Mouse (Mus musculus): ENCODE measurements around the gene Adm2. TPM values are rescaled to one million over a fixed set of nuclear protein-coding genes. Genes with fewer than 3 reads are reported as not detected.

Gene Adm2
- polyA plus RNA-seq, 1 experiment from 2014 or later, result not detected

DNA sequence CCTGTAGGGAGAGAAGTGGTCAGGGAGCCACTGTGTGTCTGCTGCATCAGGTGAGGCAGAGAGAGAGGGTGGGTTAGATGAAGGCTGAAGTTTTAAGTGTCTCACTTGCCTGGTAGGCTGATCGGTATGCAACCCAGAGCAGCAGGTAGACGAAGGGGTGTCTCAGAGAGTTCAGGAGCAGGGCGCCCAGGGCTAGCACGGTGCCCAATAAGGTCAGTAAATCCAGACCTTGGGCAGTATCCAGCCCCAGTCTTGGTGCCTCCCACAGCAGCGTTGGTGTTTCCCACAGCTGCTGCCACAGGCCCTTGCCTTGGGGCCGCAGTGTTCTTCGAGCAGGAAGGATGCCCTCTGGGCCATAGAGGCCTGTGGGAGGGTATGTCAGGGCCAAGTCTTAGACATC is 31.9 kb downstream of the Adm2 start:
- peaks cover 38% of the 10 kb centered on the region for H3K36me3 ChIP-seq (ENCODE audit: control insufficient read depth, insufficient read depth, low read length)
- no peaks in the 10 kb centered on the region for H3K27me3 ChIP-seq (ENCODE audit: control insufficient read depth, insufficient read depth, low read length)
- H3K4me2 ChIP-seq (replicated peaks; ENCODE audit: low read depth, low read length), result peak overlapping the region; percentile 87
- ATAC-seq (ENCODE audit: insufficient number of reproducible peaks, insufficient read depth, low FRiP score, low read depth), result no peak
- H3K9ac ChIP-seq (replicated peaks; ENCODE audit: low read depth, low read length), result peak overlapping the region; percentile 87
- WGBS, result 84% methylated on average over 7 of the region's 7 CpGs
- peaks cover 20% of the 10 kb centered on the region for H3K4me1 ChIP-seq (ENCODE audit: control insufficient read depth, insufficient read depth, low read length)
- no peaks in the 10 kb centered on the region for H3K9me3 ChIP-seq (ENCODE audit: control insufficient read depth, low read depth, low read length)
- H3K4me3 ChIP-seq (ENCODE audit: low read depth, low read length), result peak overlapping the region; percentile 91
- no peak overlapping the region for H3K27ac ChIP-seq (ENCODE audit: low read length)

DNA sequence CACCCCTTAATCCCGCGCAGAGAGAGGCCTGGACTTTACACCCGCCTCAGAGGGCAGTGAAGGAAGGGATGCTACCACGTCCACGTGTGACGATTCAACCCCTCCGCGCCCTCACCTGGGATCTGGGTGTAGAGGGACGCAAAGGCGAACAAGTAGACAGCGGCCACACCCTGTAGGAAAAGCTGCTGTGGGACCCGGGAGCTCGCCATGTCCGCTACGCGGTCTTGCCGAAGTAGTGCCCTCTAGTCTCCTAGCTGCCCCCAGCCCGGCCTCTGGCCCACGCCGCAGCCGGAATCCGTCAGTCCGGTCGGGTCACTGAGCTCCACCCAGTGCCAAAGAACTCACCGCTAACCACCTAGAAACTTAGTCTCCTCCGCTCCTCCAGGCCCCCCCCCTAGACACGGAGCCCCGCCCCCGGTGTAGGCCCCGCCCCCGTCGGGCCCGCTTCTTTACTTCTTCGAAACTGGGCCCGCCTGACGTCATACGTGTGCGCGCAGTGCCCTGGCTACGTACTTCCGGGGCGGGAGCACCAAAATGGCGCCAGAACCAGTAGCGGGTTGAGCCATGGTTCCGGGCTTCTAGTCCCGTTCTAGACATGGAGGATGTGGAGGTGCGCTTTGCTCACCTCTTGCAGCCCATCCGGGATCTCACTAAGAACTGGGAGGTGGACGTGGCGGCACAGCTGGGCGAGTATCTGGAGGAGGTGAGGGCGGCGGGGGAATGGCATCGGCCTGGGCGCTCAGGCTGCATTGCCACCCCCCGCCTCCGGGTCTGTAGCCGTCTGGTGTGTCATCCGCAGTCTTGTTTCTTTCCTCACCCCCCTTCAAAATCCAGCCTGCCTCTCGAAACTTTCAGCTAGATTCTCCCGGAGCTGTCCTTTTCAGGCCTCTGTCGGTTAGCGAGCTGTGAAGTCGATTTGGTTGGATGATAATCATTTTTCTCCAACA is 33.0 kb downstream of the Adm2 start, which contains the start of the genes Lmf2 and Ncaph2:
Gene Lmf2, minus strand, starts transcription at position 419 of the 947 bp plus-strand sequence.
Gene Ncaph2, plus strand, starts transcription at position 479 of the 947 bp plus-strand sequence.
- H3K4me1 ChIP-seq (ENCODE audit: control insufficient read depth, insufficient read depth, low read length), result peaks cover 20% of the 10 kb centered on the region
- peak within 1 kb of the TSS; percentile 87 for H3K4me2 ChIP-seq (replicated peaks; ENCODE audit: low read depth, low read length)
- no peaks in the 10 kb centered on the region for H3K27me3 ChIP-seq (ENCODE audit: control insufficient read depth, insufficient read depth, low read length)
- peak within 1 kb of the TSS; percentile 87 for H3K9ac ChIP-seq (replicated peaks; ENCODE audit: low read depth, low read length)
- peak within 1 kb of the TSS; percentile 90 for H3K27ac ChIP-seq (ENCODE audit: low read length)
- ATAC-seq (ENCODE audit: insufficient number of reproducible peaks, insufficient read depth, low FRiP score, low read depth), result peak; percentile 90
- peaks cover 36% of the 10 kb centered on the region for H3K36me3 ChIP-seq (ENCODE audit: control insufficient read depth, insufficient read depth, low read length)
- under 1% methylated on average over 64 of the region's 64 CpGs for WGBS
- no peaks in the 10 kb centered on the region for H3K9me3 ChIP-seq (ENCODE audit: control insufficient read depth, low read depth, low read length)
- peak within 1 kb of the TSS; percentile 91 for H3K4me3 ChIP-seq (ENCODE audit: low read depth, low read length)

DNA sequence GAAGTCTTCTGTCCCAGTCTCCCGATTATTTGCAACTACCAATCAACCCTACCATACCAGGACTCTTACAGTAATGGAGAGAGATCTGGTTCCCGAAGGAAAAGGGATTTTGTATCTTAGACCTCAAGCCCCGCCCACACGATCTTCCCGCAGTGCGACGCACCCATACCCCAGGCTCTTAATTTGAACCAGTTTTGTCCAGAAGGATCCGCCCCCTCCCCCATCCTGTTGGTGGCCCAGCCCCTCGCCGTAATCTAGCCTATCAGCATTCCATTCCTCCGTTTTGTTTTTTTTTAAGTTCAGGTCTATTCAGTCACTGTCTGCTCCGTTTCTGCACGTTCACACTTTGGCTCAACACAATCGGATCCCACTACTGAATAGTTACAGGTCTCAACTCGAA is 33.9 kb downstream of the Adm2 start:
- H3K4me2 ChIP-seq (replicated peaks; ENCODE audit: low read depth, low read length), result peak overlapping the region; percentile 49
- peak; percentile 42; the same call in 1 of the 2 replicates for ATAC-seq (ENCODE audit: insufficient number of reproducible peaks, insufficient read depth, low FRiP score, low read depth)
- peak overlapping the region; percentile 90 for H3K27ac ChIP-seq (ENCODE audit: low read length)
- peak overlapping the region; percentile 91 for H3K4me3 ChIP-seq (ENCODE audit: low read depth, low read length)
- peaks cover 20% of the 10 kb centered on the region for H3K4me1 ChIP-seq (ENCODE audit: control insufficient read depth, insufficient read depth, low read length)
- H3K36me3 ChIP-seq (ENCODE audit: control insufficient read depth, insufficient read depth, low read length), result peaks cover 36% of the 10 kb centered on the region
- no peaks in the 10 kb centered on the region for H3K27me3 ChIP-seq (ENCODE audit: control insufficient read depth, insufficient read depth, low read length)
- H3K9ac ChIP-seq (replicated peaks; ENCODE audit: low read depth, low read length), result peak overlapping the region; percentile 87
- H3K9me3 ChIP-seq (ENCODE audit: control insufficient read depth, low read depth, low read length), result no peaks in the 10 kb centered on the region
- WGBS, result under 1% methylated on average over 15 of the region's 15 CpGs

DNA sequence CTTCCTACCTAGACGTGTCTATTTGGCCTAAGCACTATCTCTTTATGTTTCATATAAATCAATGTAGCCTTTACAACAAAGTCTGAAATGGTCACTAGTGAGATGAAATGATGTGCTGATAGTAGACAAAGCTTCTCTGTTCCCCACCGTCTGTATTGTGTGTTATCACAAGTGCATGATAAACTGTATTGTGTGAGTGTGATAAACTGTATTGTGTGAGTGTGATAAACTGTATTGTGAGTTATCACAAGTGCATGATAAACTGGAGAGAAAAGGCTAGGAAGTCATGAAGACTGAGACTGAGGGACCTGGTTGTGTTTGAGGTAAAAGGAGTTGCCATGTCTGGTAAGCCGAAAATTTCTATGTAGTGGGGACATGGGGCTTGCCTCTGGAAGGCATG is 36.3 kb downstream of the Adm2 start:
- ATAC-seq (ENCODE audit: insufficient number of reproducible peaks, insufficient read depth, low FRiP score, low read depth), result no peak
- H3K36me3 ChIP-seq (ENCODE audit: control insufficient read depth, insufficient read depth, low read length), result peaks cover 35% of the 10 kb centered on the region

DNA sequence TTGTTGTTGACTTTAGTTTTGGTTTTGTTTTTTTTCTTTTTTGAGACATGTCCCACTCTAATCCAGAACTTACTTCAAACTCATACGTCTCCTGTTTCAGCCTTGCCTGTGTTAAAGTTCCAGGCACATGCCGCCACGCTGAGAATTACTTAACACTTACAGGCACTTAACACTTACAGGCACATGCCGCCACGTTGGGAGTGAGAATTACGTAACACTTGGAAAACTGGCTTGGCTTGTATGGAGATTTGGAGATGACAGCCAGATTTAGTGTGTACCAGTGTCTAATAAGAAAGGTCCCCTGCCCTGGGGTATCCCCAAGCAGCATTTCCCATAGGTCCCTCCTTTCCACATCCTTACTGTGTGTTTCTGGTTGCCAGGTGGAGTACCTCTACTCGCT is 40.5 kb downstream of the Adm2 start:
- H3K9ac ChIP-seq (replicated peaks; ENCODE audit: low read depth, low read length), result no peak overlapping the region
- no peak for ATAC-seq (ENCODE audit: insufficient number of reproducible peaks, insufficient read depth, low FRiP score, low read depth)

More for the DNA sequence above, 36.3 kb downstream of the Adm2 start:
- Histone ChIP-seq H3K4me1 (ENCODE audit: control insufficient read depth, insufficient read depth, low read length) (peaks cover 20% of the 10 kb centered on the region), H3K9ac (replicated peaks; ENCODE audit: low read depth, low read length) (no peak overlapping the region), H3K9me3 (ENCODE audit: control insufficient read depth, low read depth, low read length) (no peaks in the 10 kb centered on the region), H3K27me3 (ENCODE audit: control insufficient read depth, insufficient read depth, low read length) (no peaks in the 10 kb centered on the region), H3K27ac (ENCODE audit: low read length) (no peak overlapping the region), H3K4me2 (replicated peaks; ENCODE audit: low read depth, low read length) (no peak overlapping the region), H3K4me3 (ENCODE audit: low read depth, low read length) (no peak overlapping the region)
- 70% methylated on average over 3 of the region's 3 CpGs for WGBS

DNA sequence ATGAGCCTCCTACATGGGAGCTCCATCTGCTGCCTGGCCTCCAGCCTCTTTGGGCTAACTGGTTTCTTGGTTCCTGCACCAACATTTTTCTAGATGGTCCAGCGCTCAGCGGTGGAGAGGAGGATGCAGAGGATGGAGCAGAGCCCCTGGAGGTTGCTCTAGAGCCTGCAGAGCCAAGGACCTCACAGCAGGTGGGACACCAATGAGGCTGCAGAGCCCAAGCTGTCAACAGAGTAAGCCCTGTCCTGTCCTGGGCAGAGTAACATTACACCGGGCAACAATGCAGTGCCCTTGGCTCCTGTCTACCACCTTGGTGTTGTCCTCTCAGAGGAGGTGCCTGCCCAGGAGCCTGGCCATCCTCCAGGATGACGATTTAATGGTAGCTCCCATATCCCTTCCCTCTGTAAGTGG is 42.6 kb downstream of the Adm2 start:
- no peaks in the 10 kb centered on the region for H3K9me3 ChIP-seq (ENCODE audit: control insufficient read depth, low read depth, low read length)
- H3K4me3 ChIP-seq (ENCODE audit: low read depth, low read length), result no peak overlapping the region
- ATAC-seq (ENCODE audit: insufficient number of reproducible peaks, insufficient read depth, low FRiP score, low read depth), result no peak
- H3K4me2 ChIP-seq (replicated peaks; ENCODE audit: low read depth, low read length), result no peak overlapping the region
- H3K27me3 ChIP-seq (ENCODE audit: control insufficient read depth, insufficient read depth, low read length), result no peaks in the 10 kb centered on the region
- no peak overlapping the region for H3K27ac ChIP-seq (ENCODE audit: low read length)
- H3K9ac ChIP-seq (replicated peaks; ENCODE audit: low read depth, low read length), result no peak overlapping the region
- no peaks in the 10 kb centered on the region for H3K4me1 ChIP-seq (ENCODE audit: control insufficient read depth, insufficient read depth, low read length)
- WGBS, result 98% methylated on average over 4 of the region's 4 CpGs
- peaks cover 98% of the 10 kb centered on the region for H3K36me3 ChIP-seq (ENCODE audit: control insufficient read depth, insufficient read depth, low read length)

More for the DNA sequence above, 40.5 kb downstream of the Adm2 start:
- whole genome bisulfite sequencing, result 90% methylated on average over 7 of the region's 7 CpGs
- Histone ChIP-seq H3K9me3 (ENCODE audit: control insufficient read depth, low read depth, low read length) (no peaks in the 10 kb centered on the region), H3K36me3 (ENCODE audit: control insufficient read depth, insufficient read depth, low read length) (peaks cover 78% of the 10 kb centered on the region), H3K4me3 (ENCODE audit: low read depth, low read length) (no peak overlapping the region), H3K27ac (ENCODE audit: low read length) (no peak overlapping the region), H3K4me1 (ENCODE audit: control insufficient read depth, insufficient read depth, low read length) (0 out of 2 replicates have a peak, but pooled peaks cover 4% of the 10 kb centered on the region), H3K4me2 (replicated peaks; ENCODE audit: low read depth, low read length) (no peak overlapping the region), H3K27me3 (ENCODE audit: control insufficient read depth, insufficient read depth, low read length) (no peaks in the 10 kb centered on the region)

DNA sequence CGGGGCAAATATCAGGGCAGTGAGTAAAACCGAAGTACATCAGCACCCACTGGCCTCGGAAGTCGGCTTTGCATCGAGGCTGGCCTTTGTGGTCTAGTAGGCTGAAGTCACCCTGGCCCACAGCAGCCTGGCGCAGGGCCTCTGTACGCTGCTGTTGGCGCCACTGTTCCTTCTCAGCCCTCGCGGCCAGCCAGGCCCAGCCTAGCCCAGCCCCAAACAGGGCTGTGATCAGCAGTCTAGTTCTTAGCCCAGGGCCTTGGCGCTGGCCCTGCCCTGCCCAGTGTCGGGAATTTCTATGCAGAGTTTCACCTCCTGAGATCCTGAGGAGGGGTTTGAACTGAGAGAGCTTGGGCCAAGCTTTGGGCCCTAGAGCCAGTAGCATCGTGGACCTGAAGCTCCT is 49.5 kb downstream of the Adm2 start:
- Histone ChIP-seq H3K9ac (replicated peaks; ENCODE audit: low read depth, low read length) (no peak overlapping the region), H3K27me3 (ENCODE audit: control insufficient read depth, insufficient read depth, low read length) (0 out of 2 replicates have a peak, but pooled peaks cover 4% of the 10 kb centered on the region), H3K4me3 (ENCODE audit: low read depth, low read length) (no peak overlapping the region), H3K9me3 (ENCODE audit: control insufficient read depth, low read depth, low read length) (no peaks in the 10 kb centered on the region), H3K4me2 (replicated peaks; ENCODE audit: low read depth, low read length) (no peak overlapping the region), H3K4me1 (ENCODE audit: control insufficient read depth, insufficient read depth, low read length) (0 out of 2 replicates have a peak, but pooled peaks cover 4% of the 10 kb centered on the region), H3K27ac (ENCODE audit: low read length) (no peak overlapping the region), H3K36me3 (ENCODE audit: control insufficient read depth, insufficient read depth, low read length) (peaks cover 51% of the 10 kb centered on the region)
- no peak for ATAC-seq (ENCODE audit: insufficient number of reproducible peaks, insufficient read depth, low FRiP score, low read depth)
- 88% methylated on average over 13 of the region's 13 CpGs for WGBS

DNA sequence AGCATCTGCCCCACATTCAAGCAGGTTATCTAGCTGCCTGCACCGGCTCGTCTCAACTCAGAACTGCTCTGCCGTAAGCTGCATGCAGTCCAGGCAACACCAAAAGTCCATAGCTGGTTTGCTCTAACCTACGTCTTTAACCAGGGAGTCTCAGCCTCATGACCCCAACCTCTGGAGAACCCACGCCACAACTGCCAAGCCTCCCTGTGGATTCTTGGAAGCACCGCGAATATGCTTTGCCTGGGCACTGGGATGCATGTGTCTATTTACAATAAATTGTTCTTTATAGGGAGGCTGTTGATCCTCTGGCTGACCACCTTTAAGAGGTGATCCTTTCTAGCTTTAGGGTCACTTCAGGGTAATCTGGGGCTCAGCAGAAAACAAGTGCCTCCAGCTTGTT is 50.0 kb downstream of the Adm2 start:
- Histone ChIP-seq H3K4me3 (ENCODE audit: low read depth, low read length) (no peak overlapping the region), H3K9me3 (ENCODE audit: control insufficient read depth, low read depth, low read length) (no peaks in the 10 kb centered on the region), H3K9ac (replicated peaks; ENCODE audit: low read depth, low read length) (no peak overlapping the region), H3K4me2 (replicated peaks; ENCODE audit: low read depth, low read length) (peak overlapping the region; percentile 68), H3K27me3 (ENCODE audit: control insufficient read depth, insufficient read depth, low read length) (peaks cover 6% of the 10 kb centered on the region), H3K4me1 (ENCODE audit: control insufficient read depth, insufficient read depth, low read length) (0 out of 2 replicates have a peak, but pooled peaks cover 4% of the 10 kb centered on the region), H3K36me3 (ENCODE audit: control insufficient read depth, insufficient read depth, low read length) (peaks cover 46% of the 10 kb centered on the region), H3K27ac (ENCODE audit: low read length) (no peak overlapping the region)
- ATAC-seq (ENCODE audit: insufficient number of reproducible peaks, insufficient read depth, low FRiP score, low read depth), result no peak
- 80% methylated on average over 7 of the region's 7 CpGs for WGBS

Data from stomach, embryonic 14.5 days (tissue).